Comparison of ENCODE assay signal across 25 mouse cellular contexts in the genomic region with DNA sequence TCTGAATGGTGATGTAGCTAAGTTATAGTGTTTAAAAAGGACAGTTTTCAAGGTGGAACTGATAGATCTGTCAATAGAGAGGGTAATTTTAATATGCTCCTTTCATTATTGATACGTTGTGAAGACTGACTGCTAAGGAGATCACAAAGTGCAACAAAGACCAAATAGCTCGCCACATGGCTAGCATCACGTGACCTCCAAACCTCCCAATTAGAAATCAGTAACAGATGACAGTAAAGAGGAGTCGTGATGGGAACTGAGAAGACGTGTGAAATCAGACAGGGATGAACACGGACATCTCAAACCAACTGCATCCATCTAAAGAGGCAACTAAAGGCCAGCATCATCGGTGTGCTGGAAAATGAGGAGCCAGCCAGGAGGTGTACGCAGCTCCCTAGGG. TPM values are rescaled to one million over a fixed set of nuclear protein-coding genes. Genes with fewer than 3 reads are reported as not detected.
DNase-seq lines count a peak whose midpoint lies in the region; ATAC-seq lines count a peak whose summit lies in the region.
"Had no signal": no experiment of that assay in that cellular context is flagged by ENCODE, and none has a peak within 500 bp of the region (broad histone marks: within the 10 kb centered on the region; RNA-seq: fewer than 3 reads in every experiment).

No protein-coding gene starts in this region.

- no peaks in the 10 kb centered on the region for H3K27me3 ChIP-seq in forebrain, embryonic 11.5 days (ENCODE audit: control insufficient read depth, insufficient read depth, low read length)
- H3K27me3 ChIP-seq in forebrain, embryonic 13.5 days = no peaks in the 10 kb centered on the region
- no peaks in the 10 kb centered on the region for H3K27me3 ChIP-seq in midbrain, embryonic 11.5 days (ENCODE audit: control insufficient read depth, insufficient read depth, low read length)
- H3K27me3 ChIP-seq in midbrain, embryonic 13.5 days = no peaks in the 10 kb centered on the region
- no peaks in the 10 kb centered on the region for H3K27me3 ChIP-seq in limb, embryonic 10.5 days (ENCODE audit: low read depth, poor library complexity, severe bottlenecking)
- H3K27me3 ChIP-seq: embryonic facial prominence, embryonic 15.5 days; forebrain, embryonic 15.5 days; heart, embryonic 12.5 days; heart, embryonic 15.5 days; hindbrain, embryonic 12.5 days; hindbrain, embryonic 15.5 days; intestine, embryonic 15.5 days had no signal

- no peaks in the 10 kb centered on the region for H3K4me1 ChIP-seq in forebrain, embryonic 11.5 days (replicated peaks; ENCODE audit: control insufficient read depth, insufficient read depth, low read length)
- no peaks in the 10 kb centered on the region for H3K4me1 ChIP-seq in forebrain, embryonic 13.5 days
- no peaks in the 10 kb centered on the region for H3K4me1 ChIP-seq in midbrain, embryonic 11.5 days (ENCODE audit: control insufficient read depth, insufficient read depth, low read length)
- 0 out of 2 replicates have a peak, but pooled peaks cover 2% of the 10 kb centered on the region for H3K4me1 ChIP-seq in midbrain, embryonic 13.5 days (replicated peaks)
- no peaks in the 10 kb centered on the region for H3K4me1 ChIP-seq in limb, embryonic 10.5 days
- H3K4me1 ChIP-seq: embryonic facial prominence, embryonic 15.5 days; forebrain, embryonic 15.5 days; heart, embryonic 12.5 days; heart, embryonic 15.5 days; hindbrain, embryonic 15.5 days; intestine, embryonic 15.5 days had no signal

- no peaks in the 10 kb centered on the region for H3K36me3 ChIP-seq in forebrain, embryonic 11.5 days (ENCODE audit: control insufficient read depth, insufficient read depth, low read length)
- H3K36me3 ChIP-seq in forebrain, embryonic 13.5 days (ENCODE audit: poor library complexity, severe bottlenecking) = no peaks in the 10 kb centered on the region
- no peaks in the 10 kb centered on the region for H3K36me3 ChIP-seq in midbrain, embryonic 11.5 days (ENCODE audit: control insufficient read depth, insufficient read depth, low read length)
- no peaks in the 10 kb centered on the region for H3K36me3 ChIP-seq in midbrain, embryonic 13.5 days
- no peaks in the 10 kb centered on the region for H3K36me3 ChIP-seq in limb, embryonic 10.5 days
- H3K36me3 ChIP-seq: embryonic facial prominence, embryonic 15.5 days; forebrain, embryonic 15.5 days; heart, embryonic 12.5 days; heart, embryonic 15.5 days; hindbrain, embryonic 12.5 days; hindbrain, embryonic 15.5 days; intestine, embryonic 15.5 days had no signal

- no peaks in the 10 kb centered on the region for H3K9me3 ChIP-seq in forebrain, embryonic 11.5 days (ENCODE audit: control insufficient read depth, low read length)
- no peaks in the 10 kb centered on the region for H3K9me3 ChIP-seq in forebrain, embryonic 13.5 days (replicated peaks)
- H3K9me3 ChIP-seq in midbrain, embryonic 11.5 days (ENCODE audit: control insufficient read depth, low read length) = no peaks in the 10 kb centered on the region
- no peaks in the 10 kb centered on the region for H3K9me3 ChIP-seq in midbrain, embryonic 13.5 days
- no peaks in the 10 kb centered on the region for H3K9me3 ChIP-seq in limb, embryonic 10.5 days (replicated peaks)
- H3K9me3 ChIP-seq: embryonic facial prominence, embryonic 15.5 days; forebrain, embryonic 15.5 days; heart, embryonic 12.5 days; heart, embryonic 15.5 days; hindbrain, embryonic 12.5 days; hindbrain, embryonic 15.5 days; intestine, embryonic 15.5 days had no signal

- peak; percentile 27 for DNase-seq in forebrain, embryonic 11.5 days (ENCODE audit: low spot score)
- peak; percentile 81 for DNase-seq in midbrain, embryonic 11.5 days (ENCODE audit: low spot score, missing footprints)
- peak; percentile 26 for DNase-seq in limb, embryonic 10.5 days (ENCODE audit: low spot score)
- DNase-seq: adrenal gland, adult 8-10 months; adrenal gland, postnatal 25 days; cerebellum, adult 11-12 months; cerebellum, adult 8-10 months; cerebellum, postnatal 10 days; cerebellum, postnatal 36 days; embryo, embryonic 11 days; gastrocnemius, postnatal 10 days; gastrocnemius, postnatal 36 days; heart, postnatal 10 days; kidney, adult 11 months had no signal

- no peak overlapping the region for H3K4me2 ChIP-seq in forebrain, embryonic 11.5 days (ENCODE audit: low read depth, low read length, severe bottlenecking)
- no peak overlapping the region for H3K4me2 ChIP-seq in forebrain, embryonic 13.5 days
- H3K4me2 ChIP-seq in midbrain, embryonic 11.5 days = no peak overlapping the region
- H3K4me2 ChIP-seq in midbrain, embryonic 13.5 days (replicated peaks) = no peak overlapping the region
- H3K4me2 ChIP-seq: embryonic facial prominence, embryonic 15.5 days; forebrain, embryonic 15.5 days; heart, embryonic 12.5 days; heart, embryonic 15.5 days; hindbrain, embryonic 12.5 days; hindbrain, embryonic 15.5 days; intestine, embryonic 15.5 days had no signal

- no peak overlapping the region for H3K9ac ChIP-seq in forebrain, embryonic 11.5 days (ENCODE audit: low read length)
- no peak overlapping the region for H3K9ac ChIP-seq in forebrain, embryonic 13.5 days
- H3K9ac ChIP-seq in midbrain, embryonic 11.5 days (ENCODE audit: low read length) = no peak overlapping the region
- H3K9ac ChIP-seq in midbrain, embryonic 13.5 days (replicated peaks) = no peak overlapping the region
- H3K9ac ChIP-seq: embryonic facial prominence, embryonic 15.5 days; forebrain, embryonic 15.5 days; heart, embryonic 12.5 days; heart, embryonic 15.5 days; hindbrain, embryonic 12.5 days; hindbrain, embryonic 15.5 days; intestine, embryonic 15.5 days had no signal

- WGBS in forebrain, embryonic 11.5 days = 73% methylated on average over 8 of the region's 8 CpGs
- 73% methylated on average over 8 of the region's 8 CpGs for WGBS in forebrain, embryonic 13.5 days
- 64% methylated on average over 8 of the region's 8 CpGs for WGBS in midbrain, embryonic 11.5 days
- WGBS in midbrain, embryonic 13.5 days = 56% methylated on average over 8 of the region's 8 CpGs
- 68% methylated on average over 8 of the region's 8 CpGs for WGBS in limb, embryonic 10.5 days

- H3K27ac ChIP-seq in forebrain, embryonic 11.5 days (ENCODE audit: low read depth, low read length) = no peak overlapping the region
- no peak overlapping the region for H3K27ac ChIP-seq in forebrain, embryonic 13.5 days
- no peak overlapping the region for H3K27ac ChIP-seq in midbrain, embryonic 11.5 days (ENCODE audit: low read depth, low read length)
- H3K27ac ChIP-seq in midbrain, embryonic 13.5 days = no peak overlapping the region
- no peak overlapping the region for H3K27ac ChIP-seq in limb, embryonic 10.5 days
- H3K27ac ChIP-seq: embryonic facial prominence, embryonic 15.5 days; forebrain, embryonic 15.5 days; heart, embryonic 15.5 days; hindbrain, embryonic 12.5 days; hindbrain, embryonic 15.5 days; intestine, embryonic 15.5 days had no signal

- no peak for ATAC-seq in forebrain, embryonic 11.5 days (replicated peaks; ENCODE audit: low FRiP score)
- no peak for ATAC-seq in forebrain, embryonic 13.5 days
- ATAC-seq in midbrain, embryonic 11.5 days (ENCODE audit: low FRiP score) = no peak
- no peak for ATAC-seq in midbrain, embryonic 13.5 days
- ATAC-seq in inflammation-experienced regulatory T-cells, adult 6 months = no peak
- ATAC-seq: activated CD4-positive, CD25-positive, alpha-beta regulatory T cell, adult 4 months; forebrain, embryonic 15.5 days; intestine, embryonic 15.5 days had no signal

- no peak overlapping the region for H3K4me3 ChIP-seq in forebrain, embryonic 11.5 days (ENCODE audit: low read depth, low read length)
- H3K4me3 ChIP-seq in forebrain, embryonic 13.5 days = no peak overlapping the region
- no peak overlapping the region for H3K4me3 ChIP-seq in midbrain, embryonic 11.5 days (ENCODE audit: low read depth, low read length)
- H3K4me3 ChIP-seq in midbrain, embryonic 13.5 days (replicated peaks) = no peak overlapping the region
- H3K4me3 ChIP-seq in limb, embryonic 10.5 days = no peak overlapping the region
- H3K4me3 ChIP-seq: embryonic facial prominence, embryonic 15.5 days; forebrain, embryonic 15.5 days; heart, embryonic 12.5 days; heart, embryonic 15.5 days; hindbrain, embryonic 12.5 days; hindbrain, embryonic 15.5 days; intestine, embryonic 15.5 days had no signal

RNA-seq across cellular contexts. Expression of a gene that starts 15.6 kb away (rescaled TPM):
- polyA plus RNA-seq in forebrain, embryonic 11.5 days (2014; fragmentation: Nextera tagmentation; extraction: Ambion mirVana) = 19.8 and 19.9 TPM in 2 replicates
- 23.0 and 29.4 TPM in 2 replicates for polyA plus RNA-seq in forebrain, embryonic 13.5 days (2015; fragmentation: Nextera tagmentation; extraction: Ambion mirVana)
- polyA plus RNA-seq in midbrain, embryonic 11.5 days (2014; fragmentation: Nextera tagmentation; extraction: Ambion mirVana) = 17.8 and 18.8 TPM in 2 replicates
- 62.9 and 66.2 TPM in 2 replicates for polyA plus RNA-seq in midbrain, embryonic 13.5 days (2015; fragmentation: Nextera tagmentation; extraction: Ambion mirVana)
- 1.1 and 1.2 TPM in 2 replicates for polyA plus RNA-seq in limb, embryonic 10.5 days (2016; fragmentation: Nextera tagmentation; extraction: Ambion mirVana)
- not detected for polyA plus RNA-seq in inflammation-experienced regulatory T-cells, adult 6 months (2017; shearing (Covaris generic))
- polyA plus RNA-seq: activated CD4-positive, CD25-positive, alpha-beta regulatory T cell, adult 4 months had no signal

Comparison
In these comparisons a context has a peak if more than half of its experiments do, and no peak if none do; other contexts are left out.
1. DNase-seq: peak in every context shown above with its lines; median percentile 81 in midbrain, embryonic 11.5 days; 27 in forebrain, embryonic 11.5 days; 26 in limb, embryonic 10.5 days.